Mouse (Mus musculus) CD4-positive, CD25-positive, alpha-beta regulatory T cell, adult 2 months (primary cell): ENCODE measurements at regions not wholly inside any gene's neighbourhood (a gene's known extent, or its start where the extent isn't known, plus 50 kb on each side); places are given as distances from the start of the nearest gene placed in this dataset.
A peak's percentile ranks its signal among the peaks of the same experiment; 100 is the strongest.

Experiments used
- DNase-seq: peaks from one replicate; pipeline ENCODE4 v3.0.0-alpha.2; 2012; ENCODE audit warnings: low read depth, low spot score

DNA sequence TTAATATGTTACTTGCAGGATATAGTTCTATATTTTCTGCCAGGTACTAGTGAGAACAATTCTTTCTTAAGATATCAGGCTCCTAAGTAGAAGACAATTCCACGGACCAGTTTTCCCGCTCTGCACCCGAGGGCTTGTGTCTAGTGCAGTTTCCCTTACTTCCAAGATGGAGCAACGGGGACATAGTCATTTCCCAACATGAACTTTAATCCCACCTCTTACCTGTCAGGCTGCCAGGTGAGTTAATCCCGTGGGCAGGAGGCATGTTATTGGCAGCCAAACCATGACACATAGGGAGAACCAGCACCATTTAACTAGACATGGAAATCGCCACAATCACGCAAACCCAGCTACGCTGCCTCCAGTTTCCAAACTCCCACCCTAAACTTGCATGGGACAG, 624.4 kb upstream of the 3110018I06Rik start:
- no peak for DNase-seq

- DNase-seq: no peak
Measured at GRCm38 (mm10) chr12:106868036-106868435, 620.4 kb upstream of the 3110018I06Rik start.

GRCm38 (mm10) chr12:106871481-106871880, 617.0 kb upstream of the 3110018I06Rik start:
- DNase-seq: peak; percentile 48

DNA sequence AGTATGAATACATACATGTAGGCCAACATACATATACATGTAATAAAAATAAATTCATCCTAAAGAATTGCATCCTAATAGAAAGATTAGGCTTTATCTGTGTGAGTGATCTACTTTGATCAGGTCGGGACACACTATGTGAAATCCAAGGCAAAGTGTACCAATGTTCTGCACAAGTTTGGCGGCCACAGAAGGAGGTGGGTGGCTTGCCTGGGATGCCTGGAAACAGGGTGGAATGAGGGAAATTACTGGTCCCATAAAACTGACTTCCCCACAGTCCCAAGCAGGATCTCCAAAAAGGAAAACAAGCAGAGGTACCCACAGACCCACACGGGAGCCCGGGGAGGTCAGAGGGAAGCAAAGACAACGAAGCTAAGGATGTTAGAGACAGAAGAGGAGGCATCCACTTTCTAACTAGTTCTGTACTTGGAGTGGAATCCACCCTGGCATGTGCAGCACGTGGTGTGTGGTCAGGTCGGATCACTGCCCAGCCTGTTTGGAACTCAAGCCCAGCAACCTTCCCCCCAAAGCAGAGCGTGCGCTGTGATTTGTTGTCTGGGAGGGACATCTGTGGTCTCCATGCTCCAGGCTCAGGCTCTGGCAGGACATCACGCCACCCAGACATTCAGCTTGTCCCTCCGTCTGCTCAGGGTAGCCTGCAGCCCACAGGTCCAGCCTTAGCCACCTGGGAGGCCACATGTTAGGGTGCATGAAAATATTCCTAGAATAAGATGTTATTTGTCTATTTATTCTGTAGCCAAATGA, 615.3 kb upstream of the 3110018I06Rik start:
- no peak for DNase-seq

DNA sequence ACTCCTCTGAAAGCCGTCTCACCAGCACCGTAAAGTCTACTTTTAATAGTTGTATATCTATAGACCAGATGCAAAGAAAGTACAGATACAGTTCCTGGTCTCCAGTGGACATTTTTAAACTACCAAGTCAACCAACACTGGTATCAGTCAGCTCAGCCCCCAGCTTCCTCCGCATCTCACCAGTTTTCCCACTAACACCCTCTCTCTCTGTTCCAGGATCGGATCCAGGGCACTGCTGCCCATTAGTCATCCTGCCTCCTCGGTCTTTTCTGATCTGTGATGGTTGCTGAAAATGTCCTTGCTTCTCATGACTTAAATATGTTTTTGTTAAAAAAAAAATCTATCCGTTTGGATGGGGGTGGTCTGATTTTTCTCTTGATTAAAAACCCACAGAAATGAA, 598.1 kb upstream of the 3110018I06Rik start:
- DNase-seq: no peak

DNA sequence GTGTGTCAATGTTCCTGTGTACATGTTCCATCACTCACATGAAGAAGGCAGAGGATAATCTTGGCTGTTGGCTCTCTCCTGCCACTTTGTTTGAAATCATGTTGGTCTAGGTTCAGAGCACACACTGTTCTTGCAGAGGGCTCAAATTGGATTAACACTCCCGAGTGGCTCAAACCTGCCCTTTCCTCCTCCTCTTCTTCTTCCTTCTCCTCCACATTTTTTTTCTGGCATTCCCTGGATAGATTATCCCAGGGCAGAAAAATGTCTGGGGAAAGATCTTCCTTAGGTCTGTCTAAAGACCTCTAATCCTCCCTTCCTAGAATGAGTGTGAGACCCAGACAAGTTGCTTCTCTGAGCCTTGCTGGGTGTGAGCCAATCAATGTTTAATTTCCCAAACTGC, 594.4 kb upstream of the 3110018I06Rik start:
- no peak for DNase-seq

DNA sequence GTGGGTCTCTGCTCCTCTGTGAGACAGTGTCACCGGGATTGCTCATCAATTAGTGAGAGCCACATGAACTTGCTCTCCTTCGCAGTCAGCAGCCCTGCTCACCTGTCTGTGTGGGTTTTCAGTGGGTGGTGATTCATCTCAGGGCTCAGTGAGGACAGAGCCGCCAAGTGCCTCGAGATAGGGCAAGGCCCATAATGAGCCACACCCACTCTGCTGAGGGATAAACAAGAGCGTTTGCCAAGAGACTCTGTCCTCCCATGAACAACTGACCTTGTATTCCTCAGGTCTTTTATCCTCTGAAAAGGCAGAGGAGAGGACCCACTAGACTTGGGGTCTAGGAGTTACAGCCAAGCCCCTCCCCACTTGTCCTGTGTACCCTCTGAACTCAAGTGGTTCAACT, 584.2 kb upstream of the 3110018I06Rik start:
- no peak for DNase-seq

- no peak for DNase-seq
Measured at GRCm38 (mm10) chr12:106912782-106913181, 575.6 kb upstream of the 3110018I06Rik start.

DNA sequence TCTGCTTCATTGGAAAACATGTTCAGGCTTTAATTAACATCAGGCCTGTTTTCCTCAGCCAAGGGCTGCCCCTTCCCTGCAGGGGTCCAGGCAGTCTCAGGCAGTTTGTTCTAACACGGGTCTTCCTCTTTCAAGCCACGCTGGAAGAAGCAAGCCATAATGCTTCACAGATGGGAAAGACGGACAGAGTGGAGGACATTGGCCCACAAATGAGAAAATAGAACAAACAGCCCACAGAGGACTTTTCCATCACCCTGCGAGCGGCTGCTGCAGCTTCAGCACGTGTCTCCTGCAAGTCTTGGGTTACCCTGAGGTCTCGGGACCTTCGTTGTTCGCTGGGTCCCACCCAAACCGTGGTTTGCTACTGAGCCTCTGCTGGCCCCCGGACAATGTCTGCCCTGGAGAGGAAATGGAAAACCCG, 565.9 kb upstream of the 3110018I06Rik start:
- DNase-seq: no peak

DNA sequence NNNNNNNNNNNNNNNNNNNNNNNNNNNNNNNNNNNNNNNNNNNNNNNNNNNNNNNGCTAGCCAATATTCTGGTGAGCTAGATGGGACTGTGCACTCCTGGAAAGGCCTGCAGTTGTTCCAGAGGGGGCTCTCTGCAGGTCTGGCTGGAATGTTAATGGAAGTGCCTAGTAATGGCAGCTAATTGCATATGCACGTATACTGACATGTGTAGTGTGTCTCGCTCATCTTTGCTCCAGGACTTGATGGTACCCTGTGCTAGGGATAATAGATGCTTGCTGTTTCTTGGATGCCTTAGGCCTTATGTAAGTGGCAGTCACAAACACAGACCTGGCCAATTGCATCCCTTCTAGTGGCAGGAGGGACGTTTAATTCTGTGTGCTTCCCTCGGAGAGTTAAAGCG, 560.0 kb upstream of the 3110018I06Rik start:
- DNase-seq: no peak

GRCm38 (mm10) chr12:106929161-106929560, 559.3 kb upstream of the 3110018I06Rik start:
- no peak for DNase-seq

GRCm38 (mm10) chr12:106931591-106931990, 556.8 kb upstream of the 3110018I06Rik start:
- DNase-seq: no peak

DNA sequence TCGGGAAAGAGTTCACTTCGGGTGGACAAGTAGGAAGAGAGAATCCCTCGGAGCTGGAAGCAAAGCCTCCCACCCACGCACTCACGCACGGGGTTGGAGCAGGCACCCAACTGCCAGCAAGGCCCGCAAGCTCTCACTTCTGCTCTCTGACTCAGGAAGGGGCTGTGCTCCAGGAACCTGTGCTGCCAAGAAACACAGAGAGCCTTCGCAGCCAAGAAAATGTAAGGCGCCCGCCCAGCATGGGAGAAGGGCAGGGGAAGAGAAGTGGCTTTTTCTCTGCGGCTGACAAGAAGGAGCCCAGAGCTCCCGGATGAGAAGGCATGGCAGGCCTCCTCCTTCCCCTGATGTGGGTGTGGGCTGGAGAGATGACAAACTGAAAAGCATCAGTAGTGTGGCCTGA, 549.1 kb upstream of the 3110018I06Rik start:
- DNase-seq: no peak

DNA sequence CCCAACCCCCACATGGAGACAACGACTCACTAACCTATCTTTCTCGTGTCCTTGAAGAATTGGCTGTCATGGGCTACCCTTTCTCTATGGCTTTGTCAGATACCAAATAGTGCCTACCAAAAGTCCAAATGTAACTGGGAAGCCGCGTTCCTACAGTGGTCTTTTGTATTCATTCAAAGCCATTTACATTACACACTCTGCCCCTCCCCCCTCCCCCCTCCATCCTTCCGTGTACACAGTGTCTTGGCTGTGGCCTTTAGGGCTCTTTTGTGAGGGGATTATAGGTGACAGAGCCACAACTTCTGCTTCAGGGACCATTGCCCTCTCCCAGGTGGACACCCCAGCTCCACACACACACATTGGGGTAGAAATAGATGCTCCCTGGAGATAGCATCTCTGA, 544.6 kb upstream of the 3110018I06Rik start:
- no peak for DNase-seq

GRCm38 (mm10) chr12:106952621-106953020, 535.8 kb upstream of the 3110018I06Rik start:
- DNase-seq: no peak

DNA sequence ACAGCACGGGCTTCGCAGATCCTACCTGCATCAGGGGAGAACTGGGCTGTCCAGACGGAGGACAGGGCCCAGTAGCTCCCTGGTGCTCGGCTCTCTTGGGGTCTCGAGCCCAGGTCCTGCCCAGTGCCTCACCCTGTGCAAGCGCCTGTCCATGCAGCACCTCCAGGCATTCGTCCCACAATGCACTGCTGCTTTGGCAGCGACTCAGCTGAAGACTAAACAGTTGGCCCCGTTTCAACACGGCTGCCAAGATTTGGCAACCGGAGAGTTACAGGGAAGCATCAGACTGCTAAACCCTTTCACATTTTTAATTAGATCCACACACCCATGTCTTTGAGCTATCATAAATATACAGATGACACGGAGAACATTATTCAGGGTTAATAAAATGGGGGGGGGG, 532.7 kb upstream of the 3110018I06Rik start:
- DNase-seq: no peak

- DNase-seq: no peak
Measured at GRCm38 (mm10) chr12:106956266-106956665, 532.2 kb upstream of the 3110018I06Rik start.

- no peak for DNase-seq
Measured at GRCm38 (mm10) chr12:106961991-106962390, 526.4 kb upstream of the 3110018I06Rik start.

DNA sequence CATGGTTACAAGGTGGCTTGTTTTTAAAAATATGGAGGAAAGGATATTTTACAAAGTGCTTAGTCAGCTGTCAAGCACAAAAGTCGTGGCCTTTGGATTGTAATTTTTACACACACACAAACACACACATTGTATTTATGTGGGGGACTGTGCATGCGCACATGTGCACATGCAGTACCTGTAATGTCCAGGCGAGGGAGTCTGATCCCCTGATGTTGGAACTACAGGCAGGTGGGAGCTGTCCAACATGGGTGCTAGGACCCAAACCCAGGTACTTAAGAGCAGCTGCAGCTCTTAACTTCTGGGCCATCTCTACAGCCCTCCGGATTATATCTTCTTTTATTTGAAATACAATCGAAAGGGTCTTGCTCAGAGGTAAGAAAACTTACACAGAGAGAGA, 524.7 kb upstream of the 3110018I06Rik start:
- peak; percentile 68 for DNase-seq

GRCm38 (mm10) chr12:106969873-106970272, 518.6 kb upstream of the 3110018I06Rik start:
- no peak for DNase-seq

- DNase-seq: no peak
Measured at GRCm38 (mm10) chr12:106992421-106992820, 496.0 kb upstream of the 3110018I06Rik start.

- DNase-seq: no peak
Measured at GRCm38 (mm10) chr12:106993011-106993410, 495.4 kb upstream of the 3110018I06Rik start.

DNA sequence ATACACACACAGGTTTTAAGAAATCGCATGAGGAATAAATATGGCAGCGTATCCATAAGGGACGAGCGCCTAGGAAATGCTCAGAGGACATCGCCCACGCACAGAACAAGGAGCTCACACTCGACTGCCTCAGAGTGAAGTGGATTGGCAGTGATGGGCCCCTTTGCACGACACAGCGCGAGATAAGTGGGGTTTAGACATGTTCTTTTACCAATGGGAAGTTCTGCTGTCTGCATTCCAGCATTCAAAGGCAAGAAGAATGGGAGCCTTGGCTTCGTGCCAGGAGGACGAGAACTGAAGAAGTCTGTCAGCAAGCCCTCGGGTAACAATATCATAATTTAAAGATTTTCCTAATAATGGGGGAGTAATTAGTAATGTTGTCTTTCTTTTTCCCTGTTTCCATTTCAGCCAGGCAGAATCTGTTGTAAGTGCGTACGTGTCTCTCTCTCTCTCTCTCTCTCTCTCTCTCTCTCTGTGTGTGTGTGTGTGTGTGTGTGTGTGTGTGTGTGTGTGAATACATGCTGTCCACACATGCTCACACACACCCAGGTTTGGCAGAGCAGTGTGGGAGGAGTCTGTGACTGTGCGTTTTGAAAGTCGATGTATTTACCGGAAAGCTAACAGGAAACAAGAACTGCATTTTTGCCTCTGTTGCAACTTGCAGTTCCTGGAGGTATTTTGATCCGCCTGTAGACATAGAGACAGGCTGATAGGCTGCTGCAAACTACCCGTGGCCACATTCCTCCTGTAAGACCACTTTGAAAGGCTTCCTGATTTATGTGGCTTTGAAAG, 477.2 kb upstream of the 3110018I06Rik start:
- peak; percentile 80 for DNase-seq
